Mouse (Mus musculus) olfactory bulb, adult 2 months (tissue): Measurements from ENCODE around the gene Etnk1.

ENCODE experiments used
- CTCF ChIP-seq: fragments of 200-500 bp; IDR thresholded peaks from 2 replicates; pipeline ENCODE4 v1.5.1; 2012; ENCODE audit warnings: low read depth, mild to moderate bottlenecking, low read length, moderate library complexity; ENCODE audit not compliant: insufficient read depth
- POLR2A ChIP-seq: fragments of 200-500 bp; IDR thresholded peaks from 2 replicates; pipeline ENCODE4 v1.6.1; 2012; ENCODE audit warnings: mild to moderate bottlenecking, low read depth, low read length, moderate library complexity; ENCODE audit not compliant: insufficient read depth

GRCm38 (mm10) chr6:143219347-143219746, 52.3 kb downstream of the Etnk1 start:
- TF ChIP-seq CTCF: no peak
- no peak for TF ChIP-seq POLR2A
